Mouse (Mus musculus) stomach, embryonic 14.5 days (tissue): ENCODE measurements at regions not wholly inside any gene's neighbourhood (a gene's known extent, or its start where the extent isn't known, plus 50 kb on each side); places are given as distances from the start of the nearest gene placed in this dataset.
A peak's percentile ranks its signal among the peaks of the same experiment; 100 is the strongest.

ENCODE experiments used
- ATAC-seq: fragments of 200-750 bp; cut with Nextera tagmentation; 2 replicates; pipeline ENCODE4 v1.8.0; 2017; ENCODE audit warnings: low read depth, moderate TSS enrichment; ENCODE audit not compliant: insufficient number of reproducible peaks, insufficient read depth, low FRiP score
- H3K27ac ChIP-seq: fragments of 300-500 bp; sonication (generic); 2 replicates; pipeline ENCODE4 v1.5.1; 2014; ENCODE audit warnings: mild to moderate bottlenecking, low read length, moderate library complexity, mixed read lengths
- H3K27me3 ChIP-seq: fragments of 300-500 bp; sonication (generic); 2 replicates; pipeline ENCODE4 v1.6.1; 2014; ENCODE audit warnings: low read length, control low read depth, mixed read lengths; ENCODE audit not compliant: control insufficient read depth, insufficient read depth
- H3K36me3 ChIP-seq: fragments of 300-500 bp; sonication (generic); 2 replicates; pipeline ENCODE4 v1.6.1; 2014; ENCODE audit warnings: mild to moderate bottlenecking, control low read depth, low read length, moderate library complexity, mixed read lengths; ENCODE audit not compliant: control insufficient read depth, insufficient read depth
- H3K4me1 ChIP-seq: fragments of 300-500 bp; sonication (generic); 2 replicates; pipeline ENCODE4 v1.6.1; 2014; ENCODE audit warnings: low read length, control low read depth, mixed read lengths; ENCODE audit not compliant: control insufficient read depth, insufficient read depth
- H3K4me2 ChIP-seq: fragments of 300-500 bp; sonication (generic); replicated peaks from 2 replicates; pipeline ENCODE4 v1.6.1; 2014; ENCODE audit warnings: low read depth, low read length, control low read depth
- H3K4me3 ChIP-seq: fragments of 300-500 bp; sonication (generic); 2 replicates; pipeline ENCODE4 v1.5.1; 2014; ENCODE audit warnings: low read depth, low read length, control low read depth
- H3K9ac ChIP-seq: fragments of 300-500 bp; sonication (generic); replicated peaks from 2 replicates; pipeline ENCODE4 v1.6.1; 2014; ENCODE audit warnings: low read depth, mild to moderate bottlenecking, control low read depth, low read length, moderate library complexity, mixed read lengths
- H3K9me3 ChIP-seq: fragments of 300-500 bp; sonication (generic); 2 replicates; pipeline ENCODE4 v1.6.1; 2016; ENCODE audit warnings: low read depth, low read length, control low read depth; ENCODE audit not compliant: control insufficient read depth
- WGBS: fragments of 180-500 bp; shearing (Covaris S2); extraction: QIAGEN DNeasy Blood & Tissue Kit; methylation state at CpG from one replicate; pipeline ENCODE4 v1.1.7; 2014; 5-methylcytosine and 5-hydroxymethylcytosine counted together

DNA sequence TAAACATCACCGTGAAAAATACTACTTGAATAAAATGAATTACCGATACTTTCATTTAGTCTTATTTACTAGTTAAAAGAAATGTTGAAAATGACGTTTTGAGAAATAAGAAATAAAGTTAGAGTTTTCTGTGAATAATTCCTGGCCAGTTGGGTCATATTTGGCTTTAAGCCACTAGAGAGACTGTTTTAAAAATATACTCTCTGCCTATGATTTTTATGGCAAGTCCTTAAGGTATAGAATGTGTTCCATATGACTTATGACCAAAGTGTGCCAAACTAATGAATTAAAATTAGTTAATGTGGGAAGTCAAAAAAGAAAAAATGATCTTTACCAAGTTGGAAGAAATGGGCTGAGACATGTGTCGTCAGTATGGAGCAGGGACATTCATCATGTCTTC is 354.2 kb upstream of the Col3a1 start:
- no peak overlapping the region for H3K9ac ChIP-seq
- no peak overlapping the region for H3K4me2 ChIP-seq
- no peaks in the 10 kb centered on the region for H3K9me3 ChIP-seq
- 60% methylated on average over 4 of the region's 4 CpGs for WGBS
- no peak overlapping the region for H3K27ac ChIP-seq
- no peak for ATAC-seq
- no peaks in the 10 kb centered on the region for H3K4me1 ChIP-seq
- H3K4me3 ChIP-seq = no peak overlapping the region
- no peaks in the 10 kb centered on the region for H3K36me3 ChIP-seq
- H3K27me3 ChIP-seq = no peaks in the 10 kb centered on the region

DNA sequence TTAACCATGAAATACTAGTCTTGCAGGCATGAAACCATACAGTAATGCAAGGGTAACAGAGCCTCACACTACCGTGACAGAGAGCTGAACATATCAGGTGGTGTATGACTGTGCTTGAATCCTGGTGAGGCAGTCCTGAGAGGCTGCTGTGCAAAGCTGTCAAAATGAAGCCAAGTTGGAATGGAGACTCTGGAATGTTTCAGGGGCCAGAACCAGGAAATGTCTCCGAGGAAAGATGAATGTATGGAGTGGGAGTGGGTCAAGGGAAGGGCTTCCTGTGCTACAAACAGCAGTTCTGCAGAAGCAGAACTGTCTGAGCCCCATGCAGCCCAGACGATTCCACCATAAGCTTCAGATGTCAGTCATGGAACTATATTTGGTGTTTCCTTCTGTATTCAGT is 324.2 kb upstream of the Col3a1 start:
- 29% methylated on average over 3 of the region's 3 CpGs for WGBS
- H3K9me3 ChIP-seq = no peaks in the 10 kb centered on the region
- H3K9ac ChIP-seq = no peak overlapping the region
- 0 out of 2 replicates have a peak, but pooled peaks have one; percentile 42 for ATAC-seq
- no peaks in the 10 kb centered on the region for H3K36me3 ChIP-seq
- H3K27ac ChIP-seq = peak overlapping the region; percentile 28; the same call in 1 of the 2 replicates
- no peak overlapping the region for H3K4me3 ChIP-seq
- no peaks in the 10 kb centered on the region for H3K4me1 ChIP-seq
- H3K4me2 ChIP-seq = no peak overlapping the region
- H3K27me3 ChIP-seq = no peaks in the 10 kb centered on the region

DNA sequence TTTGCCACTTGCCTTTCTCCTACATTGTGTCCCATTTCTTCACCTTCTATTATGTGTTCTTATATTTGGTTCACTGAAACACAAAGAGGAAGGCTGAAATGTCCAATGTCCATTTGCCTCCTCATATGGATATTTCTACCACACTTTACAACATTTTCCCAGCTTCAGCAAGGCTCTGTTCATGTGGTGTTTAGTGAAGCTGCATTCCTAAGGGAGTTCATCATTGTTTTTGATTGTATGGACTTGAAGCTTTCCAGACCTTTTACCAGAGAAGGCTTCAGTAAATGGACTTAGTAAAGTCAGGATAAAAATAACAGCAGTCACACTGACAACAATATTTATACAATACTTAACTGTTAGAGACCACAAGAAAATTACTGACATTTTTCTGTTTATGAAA is 290.8 kb upstream of the Col3a1 start:
- ATAC-seq = peak; percentile 76; the same call in 1 of the 2 replicates
- Histone ChIP-seq H3K9ac (no peak overlapping the region), H3K27me3 (no peaks in the 10 kb centered on the region), H3K4me2 (no peak overlapping the region), H3K27ac (peak overlapping the region; percentile 91), H3K36me3 (no peaks in the 10 kb centered on the region), H3K4me1 (peaks cover 8% of the 10 kb centered on the region), H3K4me3 (no peak overlapping the region), H3K9me3 (no peaks in the 10 kb centered on the region)

DNA sequence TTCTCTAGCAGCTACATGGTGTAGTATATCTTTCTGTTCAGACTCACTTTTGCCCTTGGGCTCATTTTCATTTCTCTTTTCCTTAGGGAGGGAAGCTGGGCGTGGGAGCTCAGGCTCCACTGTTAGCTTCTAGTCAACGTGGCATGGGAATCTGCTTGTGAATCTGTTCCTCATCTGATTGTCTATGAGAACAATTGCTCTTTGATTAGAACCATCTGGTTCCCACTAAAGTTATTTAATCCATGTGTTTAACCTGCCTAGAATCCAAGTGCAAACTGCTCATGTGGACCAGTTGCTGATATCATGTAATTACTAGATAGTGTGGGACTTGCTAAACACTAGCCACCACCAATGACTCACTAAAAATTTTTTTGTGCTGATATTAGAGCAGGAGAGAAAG is 290.1 kb upstream of the Col3a1 start:
- H3K27me3 ChIP-seq = no peaks in the 10 kb centered on the region
- H3K36me3 ChIP-seq = no peaks in the 10 kb centered on the region
- H3K9ac ChIP-seq = no peak overlapping the region
- H3K27ac ChIP-seq = peak overlapping the region; percentile 84
- WGBS = 16% methylated on average over 2 of the region's 2 CpGs
- no peak overlapping the region for H3K4me2 ChIP-seq
- peaks cover 8% of the 10 kb centered on the region for H3K4me1 ChIP-seq
- no peaks in the 10 kb centered on the region for H3K9me3 ChIP-seq
- ATAC-seq = no peak
- H3K4me3 ChIP-seq = no peak overlapping the region

DNA sequence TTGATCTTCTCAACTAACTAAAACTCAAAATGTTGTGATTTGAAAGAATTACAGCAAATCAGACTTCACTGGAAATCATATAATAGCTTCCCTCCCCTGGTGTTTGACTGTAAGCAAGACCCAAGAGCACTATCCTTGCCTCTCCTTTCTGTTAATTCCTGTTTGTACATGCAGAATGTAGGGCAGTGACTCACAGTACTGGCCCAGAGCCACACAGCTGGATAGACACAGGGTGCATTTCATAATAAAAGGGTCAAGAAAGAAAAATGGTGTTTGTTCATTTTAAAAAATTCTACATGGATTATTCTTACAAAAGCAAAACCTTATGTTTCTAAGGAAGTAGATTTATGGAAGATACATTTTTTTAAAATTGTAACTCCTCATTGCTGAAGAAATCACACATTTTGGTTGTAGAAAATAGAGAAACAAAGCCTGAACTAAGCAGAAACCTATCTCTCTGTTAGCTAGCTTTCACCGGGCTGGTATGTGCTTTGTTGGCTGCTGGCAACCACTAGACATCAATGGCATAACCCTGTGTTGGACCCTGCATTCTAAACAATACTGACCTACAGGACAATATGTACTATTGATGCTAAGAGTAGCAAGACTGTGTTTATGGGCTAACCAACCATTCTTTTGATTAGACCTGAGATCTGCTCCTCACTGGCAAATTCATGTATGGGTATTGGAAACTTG is 289.0 kb upstream of the Col3a1 start:
- Histone ChIP-seq H3K27ac (peak overlapping the region; percentile 88), H3K4me1 (peaks cover 8% of the 10 kb centered on the region), H3K9me3 (no peaks in the 10 kb centered on the region), H3K9ac (no peak overlapping the region), H3K4me3 (no peak overlapping the region), H3K27me3 (no peaks in the 10 kb centered on the region), H3K4me2 (no peak overlapping the region), H3K36me3 (no peaks in the 10 kb centered on the region)
- WGBS = 43% methylated on average over 1 of the region's 1 CpGs
- ATAC-seq = peak; percentile 82; the same call in 1 of the 2 replicates

DNA sequence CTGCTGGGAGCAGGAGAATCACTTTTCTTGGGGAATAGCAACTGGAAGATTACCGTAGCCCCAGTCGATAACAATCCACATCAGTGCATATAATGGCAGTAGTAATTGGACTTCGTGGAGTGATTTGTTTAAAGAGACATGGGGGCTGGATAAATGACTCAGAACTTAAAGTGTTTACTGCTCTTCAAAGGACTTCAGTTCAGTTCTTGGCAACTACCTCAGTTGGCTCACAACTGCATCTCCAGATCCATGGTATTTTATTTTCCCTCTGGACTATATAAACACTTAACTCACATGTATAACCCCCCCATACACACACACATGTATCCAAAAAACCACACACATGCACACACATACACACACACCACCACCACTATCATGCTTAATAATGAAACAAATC is 288.0 kb upstream of the Col3a1 start:
- H3K4me3 ChIP-seq = no peak overlapping the region
- peak overlapping the region; percentile 88; the same call in 1 of the 2 replicates for H3K27ac ChIP-seq
- WGBS = 50% methylated on average over 3 of the region's 3 CpGs
- no peak for ATAC-seq
- peaks cover 8% of the 10 kb centered on the region for H3K4me1 ChIP-seq
- H3K9ac ChIP-seq = no peak overlapping the region
- no peak overlapping the region for H3K4me2 ChIP-seq
- H3K36me3 ChIP-seq = no peaks in the 10 kb centered on the region
- no peaks in the 10 kb centered on the region for H3K9me3 ChIP-seq
- no peaks in the 10 kb centered on the region for H3K27me3 ChIP-seq

DNA sequence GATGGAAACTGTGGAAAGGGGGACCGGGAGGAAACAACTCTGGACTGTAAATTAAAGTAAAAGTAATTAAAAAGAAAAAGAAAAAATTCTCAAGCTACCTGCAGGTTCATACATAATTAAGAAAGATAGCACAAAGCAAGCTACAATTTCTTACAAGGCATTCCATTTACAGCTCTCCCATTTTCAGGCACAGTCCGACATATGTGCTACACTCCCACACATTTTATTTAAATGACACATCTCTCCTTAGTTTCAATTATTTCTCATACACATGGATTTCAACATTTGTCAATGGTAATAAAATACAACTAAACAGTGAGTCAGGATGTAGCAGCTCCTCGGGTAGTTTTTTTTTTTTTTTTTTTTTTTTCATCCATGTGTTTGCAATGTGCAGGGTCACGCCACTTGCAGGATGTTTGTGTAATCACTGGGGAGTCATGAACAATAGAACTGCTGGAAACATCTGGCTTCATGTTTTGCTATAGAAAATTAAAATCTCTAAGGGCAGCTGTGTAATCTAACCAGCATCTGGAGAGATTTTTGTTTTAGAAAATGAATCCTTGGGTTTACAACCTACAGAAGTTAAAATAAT is 279.8 kb upstream of the Col3a1 start:
- Histone ChIP-seq H3K27me3 (no peaks in the 10 kb centered on the region), H3K27ac (0 out of 2 replicates have a peak overlapping the region, but pooled peaks have one; percentile 11), H3K9ac (no peak overlapping the region), H3K4me3 (no peak overlapping the region), H3K36me3 (no peaks in the 10 kb centered on the region), H3K9me3 (no peaks in the 10 kb centered on the region), H3K4me2 (no peak overlapping the region), H3K4me1 (0 out of 2 replicates have a peak, but pooled peaks cover 2% of the 10 kb centered on the region)
- WGBS = 44% methylated on average over 4 of the region's 4 CpGs
- ATAC-seq = no peak

DNA sequence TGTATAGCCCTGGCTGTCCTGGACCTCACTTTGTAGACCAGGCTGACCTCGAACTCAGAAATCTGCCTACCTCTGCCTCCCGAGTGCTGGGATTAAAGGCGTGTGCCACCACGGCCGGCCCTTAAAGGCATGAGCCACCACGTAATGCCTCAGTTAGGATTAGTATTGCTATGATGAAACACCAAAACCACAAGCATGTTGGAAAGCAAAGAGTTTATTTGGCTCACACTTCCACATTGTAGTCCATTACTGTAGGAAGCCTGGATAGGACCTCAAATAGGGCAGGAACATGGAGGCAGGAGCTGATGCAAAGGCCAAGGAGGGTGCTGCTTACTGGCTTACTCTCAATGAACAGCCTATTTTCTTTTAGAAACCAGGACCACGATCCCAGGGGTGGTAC is 278.0 kb upstream of the Col3a1 start:
- no peak overlapping the region for H3K27ac ChIP-seq
- H3K4me1 ChIP-seq = 0 out of 2 replicates have a peak, but pooled peaks cover 2% of the 10 kb centered on the region
- no peak for ATAC-seq
- no peak overlapping the region for H3K4me2 ChIP-seq
- H3K36me3 ChIP-seq = no peaks in the 10 kb centered on the region
- H3K4me3 ChIP-seq = no peak overlapping the region
- no peak overlapping the region for H3K9ac ChIP-seq
- H3K9me3 ChIP-seq = no peaks in the 10 kb centered on the region
- 92% methylated on average over 7 of the region's 7 CpGs for WGBS
- no peaks in the 10 kb centered on the region for H3K27me3 ChIP-seq
